Mouse (Mus musculus) left cerebral cortex, adult 2 months (tissue): Measurements from ENCODE around the gene Xirp1. TPM values are rescaled to one million over a fixed set of nuclear protein-coding genes. Genes with fewer than 3 reads are reported as not detected.
A peak's percentile ranks its signal among the peaks of the same experiment; 100 is the strongest.

Experiments
- DNase-seq, 2 experiments: peaks; one replicate each; pipeline ENCODE4 v3.0.0; 2021 to 2022; ENCODE audit warnings: low spot score in 2 of 2, mixed read lengths in 1 of 2; ENCODE audit errors: extremely low spot score in 1 of 2
- H3K27ac ChIP-seq: fragments of 200-600 bp; 2 replicates; pipeline ENCODE4 v1.8.1; 2022
- H3K4me3 ChIP-seq: fragments of 200-600 bp; 2 replicates; pipeline ENCODE4 v1.8.1; 2022
- CTCF ChIP-seq: fragments of 200-600 bp; IDR thresholded peaks from 2 replicates; pipeline ENCODE4 v1.8.1; 2022; ENCODE audit warnings: antibody characterized with exemption, mild to moderate bottlenecking, moderate library complexity
- intact Hi-C: fragments of 180-260 bp; cut with DNase I; formaldehyde crosslinking; loops from one replicate; pipeline ENCODE4 v1.15.1; 2025
- total RNA-seq, 2 experiments: library from RNA; stranded (reverse); gene quantifications; 2 replicates each; pipeline ENCODE4 v1.2.3; 2021

The Xirp1 gene
- total RNA-seq, 2 experiments from 2014 or later, result 0.14 to 0.20 TPM

GRCm38 (mm10) chr9:119974609-119975008, 48.8 kb downstream of the Xirp1 start:
- peak; percentile 28 for TF ChIP-seq CTCF
- DNase-seq, result no peak
- no peak overlapping the region for H3K27ac ChIP-seq
- no peak overlapping the region for H3K4me3 ChIP-seq
- intact Hi-C loops, result no loop called here

DNA sequence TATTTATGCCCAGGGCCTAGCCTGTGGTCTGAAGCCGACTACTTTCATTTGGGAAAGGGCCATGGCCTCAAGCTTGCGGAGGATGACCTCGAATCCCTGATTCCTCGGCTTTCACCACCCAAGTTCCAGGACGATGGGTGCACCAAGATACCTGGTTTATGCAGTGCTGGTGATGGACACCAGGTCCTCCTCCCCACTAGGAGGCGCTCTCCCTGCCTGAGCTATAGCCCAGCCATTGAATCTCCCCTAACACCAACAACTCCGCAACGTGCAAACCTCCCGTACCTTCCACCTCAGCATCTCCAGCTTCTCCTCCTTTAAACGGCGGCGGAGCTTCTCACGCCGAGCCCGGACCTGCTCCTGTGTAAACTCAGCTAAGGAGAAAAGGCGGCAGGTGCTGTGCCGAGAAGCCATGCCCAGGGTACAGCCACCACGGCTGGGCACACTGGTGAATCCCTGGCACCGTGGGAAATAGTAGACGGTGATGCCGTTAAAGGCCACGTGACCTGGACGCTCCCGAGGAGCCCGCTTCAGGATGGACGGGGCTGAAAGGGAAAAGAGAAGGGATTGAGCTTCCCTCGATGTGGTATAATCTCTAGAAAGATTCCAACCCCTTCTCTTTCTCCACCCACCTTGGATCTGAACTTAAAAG, 49.4 kb downstream of the Xirp1 start:
- DNase-seq, result no peak
- Histone ChIP-seq H3K4me3 (no peak overlapping the region), H3K27ac (no peak overlapping the region)
- TF ChIP-seq CTCF, result peak; percentile 49
- intact Hi-C loops, result no loop called here

- TF ChIP-seq CTCF, result no peak
- intact Hi-C loops, result no loop called here
- Histone ChIP-seq H3K4me3 (no peak overlapping the region), H3K27ac (no peak overlapping the region)
- DNase-seq, result no peak
These were observed 50.1 kb downstream of the Xirp1 start for GRCm38 (mm10) chr9:119973281-119973680.

GRCm38 (mm10) chr9:119972582-119972981, 50.8 kb downstream of the Xirp1 start:
- intact Hi-C loops, result no loop called here
- no peak for DNase-seq
- Histone ChIP-seq H3K27ac (no peak overlapping the region), H3K4me3 (no peak overlapping the region)
- TF ChIP-seq CTCF, result no peak

- intact Hi-C loops, result no loop called here
- no peak for TF ChIP-seq CTCF
- no peak overlapping the region for H3K27ac ChIP-seq
- DNase-seq, result no peak
- no peak overlapping the region for H3K4me3 ChIP-seq
These were observed 51.2 kb downstream of the Xirp1 start for GRCm38 (mm10) chr9:119972166-119972565.

GRCm38 (mm10) chr9:119970763-119971656, 52.4 kb downstream of the Xirp1 start:
- TF ChIP-seq CTCF, result no peak
- no peak for DNase-seq
- Histone ChIP-seq H3K27ac (peak overlapping the region; percentile 7; the same call in 1 of the 2 replicates), H3K4me3 (no peak overlapping the region)
- intact Hi-C loops, result no loop called here

DNA sequence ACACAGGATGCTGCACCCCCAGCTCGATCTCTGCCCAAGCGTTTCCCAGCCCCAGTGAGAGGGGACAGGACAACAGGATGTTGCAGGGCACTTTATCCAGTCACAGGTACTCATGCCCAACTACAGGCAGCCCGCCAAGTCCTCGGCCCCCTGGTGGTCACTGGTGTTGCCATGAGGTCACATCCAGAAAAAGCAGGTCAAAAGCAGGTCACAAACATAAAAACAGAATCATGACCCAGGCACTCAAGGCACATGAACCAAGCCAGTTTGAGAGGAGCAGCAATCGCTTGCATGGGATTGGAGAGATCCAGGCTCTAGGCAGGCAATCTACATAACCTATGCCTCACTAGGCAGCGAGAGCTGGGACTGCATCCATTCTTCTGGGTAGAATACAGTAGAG, 53.2 kb downstream of the Xirp1 start:
- H3K4me3 ChIP-seq, result no peak overlapping the region
- intact Hi-C loops, result no loop called here
- H3K27ac ChIP-seq, result no peak overlapping the region
- peak; percentile 28 for TF ChIP-seq CTCF
- no peak for DNase-seq

- no peak for TF ChIP-seq CTCF
- intact Hi-C loops, result no loop called here
- H3K4me3 ChIP-seq, result no peak overlapping the region
- no peak for DNase-seq
- H3K27ac ChIP-seq, result no peak overlapping the region
These were observed 53.6 kb downstream of the Xirp1 start for GRCm38 (mm10) chr9:119969811-119970210.

GRCm38 (mm10) chr9:119966221-119966910, 57.0 kb downstream of the Xirp1 start:
- H3K27ac ChIP-seq, result no peak overlapping the region
- TF ChIP-seq CTCF, result no peak
- no peak for DNase-seq
- intact Hi-C loops, result no loop called here
- H3K4me3 ChIP-seq, result no peak overlapping the region

DNA sequence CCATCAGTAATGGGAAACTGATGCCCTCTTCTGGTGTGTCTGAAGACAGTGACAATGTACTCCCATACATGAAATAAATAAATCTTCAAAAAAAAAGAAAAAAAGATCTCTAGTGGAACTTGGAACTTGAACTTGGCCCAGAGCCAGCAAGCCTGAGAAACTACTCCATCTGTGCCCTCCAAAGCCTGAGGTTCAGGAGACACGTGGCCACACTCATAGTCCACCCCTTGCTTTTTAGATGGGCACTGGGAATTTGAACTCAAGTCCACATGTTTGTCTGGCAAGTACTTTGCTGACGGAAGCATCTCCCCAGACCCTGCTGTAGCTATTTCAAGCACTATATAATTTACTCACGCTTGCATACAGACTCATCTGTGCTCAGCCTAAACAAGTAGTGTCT, 58.2 kb downstream of the Xirp1 start:
- intact Hi-C loops, result no loop called here
- no peak for TF ChIP-seq CTCF
- no peak for DNase-seq
- H3K4me3 ChIP-seq, result no peak overlapping the region
- H3K27ac ChIP-seq, result no peak overlapping the region

- DNase-seq, result no peak
- TF ChIP-seq CTCF, result no peak
- intact Hi-C loops, result no loop called here
These were observed 59.2 kb downstream of the Xirp1 start for GRCm38 (mm10) chr9:119964206-119964605.

More at GRCm38 (mm10) chr9:119964206-119964605, 59.2 kb downstream of the Xirp1 start:
- H3K27ac ChIP-seq, result no peak overlapping the region
- no peak overlapping the region for H3K4me3 ChIP-seq

Other genes with a start within 250 kb of the Xirp1 start
- under 1 TPM; 0.16 to 0.25 TPM for gene Scn11a, start 198.1 kb downstream of the Xirp1 start, total RNA-seq
- 10 to 100 TPM; 79.3 to 85.8 TPM for gene Wdr48, start 128.7 kb downstream of the Xirp1 start, total RNA-seq
- gene Gorasp1, start 86.0 kb downstream of the Xirp1 start, total RNA-seq, result 10 to 100 TPM; 30.7 to 38.0 TPM
- gene Ttc21a, start 86.0 kb downstream of the Xirp1 start, total RNA-seq, result under 1 TPM; 0.45 to 0.77 TPM
- gene Csrnp1, start 38.9 kb downstream of the Xirp1 start, total RNA-seq, result 10 to 100 TPM; 28.7 to 31.3 TPM
- gene Cx3cr1, start 46.3 kb upstream of the Xirp1 start, total RNA-seq, result 10 to 100 TPM; 28.6 to 30.9 TPM
- gene Ccr8, start 68.5 kb upstream of the Xirp1 start, total RNA-seq, result not detected
- gene Slc25a38, start 86.8 kb upstream of the Xirp1 start, total RNA-seq, result 10 to 100 TPM; 24.3 to 24.9 TPM
- gene Rpsa, start 104.1 kb upstream of the Xirp1 start, total RNA-seq, result 100 to 1,000 TPM; 398 to 400 TPM
- 100 to 1,000 TPM; 177 to 214 TPM for gene Mobp, start 126.1 kb upstream of the Xirp1 start, total RNA-seq